Mouse (Mus musculus): ENCODE results near the gene Prr13.

Prr13 gene

GRCm38 (mm10) chr15:102460971-102461370, 2.1 kb downstream of the Prr13 start:
- DNase-seq (ENCODE audit: low read depth, low spot score): no peak

GRCm38 (mm10) chr15:102461430-102462075, 2.7 kb downstream of the Prr13 start:
- no peak for DNase-seq (ENCODE audit: low read depth, low spot score)

DNA sequence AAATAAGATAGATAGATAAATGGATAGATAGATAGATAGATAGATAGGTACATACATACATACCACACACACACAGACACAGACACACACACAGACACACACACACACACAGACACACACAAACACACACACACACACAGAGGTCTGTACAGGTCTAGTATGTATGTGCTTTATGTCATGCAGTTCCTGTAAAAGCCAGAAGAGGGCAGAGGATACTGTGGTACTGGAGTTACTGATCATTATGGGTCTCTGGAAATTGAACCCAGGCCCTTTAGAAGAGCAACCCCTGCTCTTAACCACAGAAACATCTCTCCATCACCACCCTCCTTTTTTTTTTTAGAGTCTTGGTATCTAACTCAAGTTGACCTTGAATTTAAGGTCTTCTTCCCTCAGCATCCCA, 4.8 kb downstream of the Prr13 start:
- DNase-seq (ENCODE audit: low read depth, low spot score): no peak

GRCm38 (mm10) chr15:102468675-102469370, 10.0 kb downstream of the Prr13 start:
- no peak for DNase-seq (ENCODE audit: low read depth, low spot score)

DNA sequence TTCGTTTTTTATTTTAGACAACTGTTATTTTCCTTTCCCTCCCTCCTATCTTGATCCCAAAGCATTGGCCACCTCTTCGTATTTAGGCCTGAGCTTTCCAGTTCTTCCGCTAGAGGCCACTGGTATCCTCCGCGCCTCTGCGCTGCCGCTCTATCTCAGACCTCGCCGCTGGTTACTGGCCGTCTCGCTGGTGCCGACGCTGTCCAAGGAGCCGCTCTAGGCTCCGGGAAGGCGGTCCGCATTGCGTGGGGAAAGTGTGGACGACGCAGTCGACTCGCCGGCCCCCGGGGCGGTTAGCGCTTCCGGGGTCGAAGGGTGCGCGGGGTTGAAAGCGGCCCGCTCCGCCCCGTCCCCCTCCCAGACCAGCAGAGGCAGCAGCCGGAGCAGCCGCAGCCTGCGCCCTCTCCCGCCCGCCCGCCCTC, 11.4 kb downstream of the Prr13 start, which contains the start of gene Pcbp2:
Pcbp2 (plus strand) TSS at position 357 of the 422 bp plus-strand sequence.
- DNase-seq (ENCODE audit: low read depth, low spot score): peak; percentile 93

GRCm38 (mm10) chr15:102470605-102471294, 11.9 kb downstream of the Prr13 start:
- DNase-seq (ENCODE audit: low read depth, low spot score): no peak

DNA sequence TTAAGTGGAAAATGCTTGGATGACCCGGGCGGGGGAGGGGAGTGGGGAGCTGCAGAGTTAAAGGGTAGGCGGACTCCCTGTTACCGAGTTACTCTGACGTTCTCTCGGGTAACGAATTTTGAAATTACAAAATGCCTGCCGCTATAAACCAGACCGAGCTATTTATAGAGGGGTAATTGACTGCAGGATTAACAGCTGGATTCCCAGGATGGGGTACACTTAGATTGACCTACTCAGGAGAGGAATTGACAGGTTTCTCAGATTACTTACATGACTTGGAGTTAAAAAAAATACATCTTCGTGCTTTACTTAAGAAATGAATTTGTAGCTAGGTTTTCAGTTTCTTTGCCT, 12.4 kb downstream of the Prr13 start:
- DNase-seq (ENCODE audit: low read depth, low spot score): no peak

DNA sequence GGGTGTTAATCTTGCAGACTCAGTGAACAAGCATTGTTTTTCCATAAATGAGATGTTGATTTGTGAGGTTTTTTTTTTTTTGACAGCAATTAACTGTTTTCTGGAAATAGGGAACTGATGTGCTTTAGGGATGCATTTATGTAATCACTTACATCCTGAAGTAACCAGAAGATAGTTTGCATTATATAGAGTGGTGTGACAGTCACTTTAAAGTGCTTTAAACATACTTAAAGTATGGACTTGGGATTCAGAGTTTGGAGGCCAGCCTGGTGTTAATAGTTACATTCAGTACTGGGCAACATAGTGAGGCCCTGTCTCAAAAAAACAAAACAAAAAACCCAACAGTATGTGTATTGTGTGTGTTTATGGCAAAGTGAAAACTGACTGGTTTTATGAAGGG, 12.9 kb downstream of the Prr13 start:
- no peak for DNase-seq (ENCODE audit: low read depth, low spot score)

DNA sequence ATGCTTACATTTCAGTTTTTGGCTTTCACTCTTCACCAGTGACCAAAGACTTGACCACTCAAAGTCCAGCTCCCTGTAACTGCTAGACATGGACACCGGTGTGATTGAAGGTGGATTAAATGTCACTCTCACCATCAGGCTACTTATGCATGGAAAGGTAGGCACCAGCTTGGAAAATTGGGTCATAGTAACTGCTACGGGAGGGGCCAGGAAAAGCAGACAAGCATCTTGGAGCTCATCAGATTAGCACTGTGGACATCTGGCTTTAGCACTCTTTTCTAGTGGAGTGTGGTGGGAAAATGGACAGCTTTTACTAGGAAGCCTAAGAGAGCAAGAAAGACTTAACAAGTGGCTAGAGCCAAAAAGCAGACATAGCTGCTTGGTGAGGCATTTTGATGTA, 14.4 kb downstream of the Prr13 start:
- no peak for DNase-seq (ENCODE audit: low read depth, low spot score)

GRCm38 (mm10) chr15:102474520-102474919, 15.7 kb downstream of the Prr13 start:
- no peak for DNase-seq (ENCODE audit: low read depth, low spot score)

DNA sequence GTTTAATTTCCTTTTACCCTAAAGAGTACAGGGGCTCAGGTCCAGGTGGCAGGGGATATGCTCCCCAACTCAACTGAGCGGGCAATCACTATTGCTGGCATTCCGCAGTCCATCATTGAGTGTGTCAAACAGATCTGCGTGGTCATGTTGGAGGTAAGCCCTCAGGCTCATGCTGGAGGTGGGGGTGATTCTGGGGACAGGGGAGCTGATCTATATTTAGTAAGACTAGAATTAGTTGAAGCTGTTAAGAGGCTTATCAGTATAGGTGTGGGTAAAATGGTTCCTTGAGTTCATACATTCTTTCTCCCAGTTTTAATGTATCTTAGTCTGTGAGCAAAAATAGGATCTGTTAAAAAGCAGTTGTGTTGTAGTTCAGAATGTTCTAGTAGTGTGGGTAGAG, 24.3 kb downstream of the Prr13 start:
- no peak for DNase-seq (ENCODE audit: low read depth, low spot score)

DNA sequence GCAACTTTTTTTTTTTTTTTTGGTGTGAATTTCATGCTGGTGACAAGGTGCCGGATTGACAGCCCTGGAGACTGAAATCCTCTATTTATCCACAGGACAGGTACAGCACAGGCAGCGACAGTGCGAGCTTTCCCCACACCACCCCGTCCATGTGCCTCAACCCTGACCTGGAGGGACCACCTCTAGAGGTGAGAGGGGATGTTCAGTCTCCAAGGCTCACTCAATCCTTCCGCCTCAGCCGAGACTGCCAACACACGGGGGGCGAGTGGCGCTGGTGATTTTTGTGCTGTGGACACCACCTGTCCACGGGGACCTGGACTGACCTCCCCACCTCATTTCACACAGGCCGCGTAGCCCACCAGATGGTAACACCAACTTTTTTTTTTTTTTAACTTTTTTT, 27.0 kb downstream of the Prr13 start:
- no peak for DNase-seq (ENCODE audit: low read depth, low spot score)

DNA sequence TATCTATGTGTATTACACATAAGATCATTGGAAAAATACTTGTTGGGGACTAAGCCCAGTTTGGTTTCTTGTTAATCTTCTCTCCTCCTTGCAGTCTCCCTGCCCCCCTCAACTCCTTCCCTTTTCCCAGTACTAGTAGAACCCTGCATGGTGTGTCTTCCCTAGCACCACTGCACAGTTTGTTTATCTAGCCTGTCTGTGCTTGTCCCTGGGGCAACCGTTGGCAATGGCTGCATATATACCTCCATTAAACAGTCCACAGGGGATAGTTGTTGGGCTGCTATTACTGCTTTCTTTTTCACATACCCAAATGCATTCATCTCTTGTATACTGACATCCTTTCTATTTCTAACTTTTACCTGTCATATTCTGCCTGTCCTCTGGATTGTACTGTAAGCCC, 28.8 kb downstream of the Prr13 start:
- no peak for DNase-seq (ENCODE audit: low read depth, low spot score)

- no peak for DNase-seq (ENCODE audit: low read depth, low spot score)
These were observed 39.5 kb downstream of the Prr13 start for GRCm38 (mm10) chr15:102498322-102498721.

- no peak for DNase-seq (ENCODE audit: low read depth, low spot score)
These were observed 40.5 kb downstream of the Prr13 start for GRCm38 (mm10) chr15:102499370-102499769.

DNA sequence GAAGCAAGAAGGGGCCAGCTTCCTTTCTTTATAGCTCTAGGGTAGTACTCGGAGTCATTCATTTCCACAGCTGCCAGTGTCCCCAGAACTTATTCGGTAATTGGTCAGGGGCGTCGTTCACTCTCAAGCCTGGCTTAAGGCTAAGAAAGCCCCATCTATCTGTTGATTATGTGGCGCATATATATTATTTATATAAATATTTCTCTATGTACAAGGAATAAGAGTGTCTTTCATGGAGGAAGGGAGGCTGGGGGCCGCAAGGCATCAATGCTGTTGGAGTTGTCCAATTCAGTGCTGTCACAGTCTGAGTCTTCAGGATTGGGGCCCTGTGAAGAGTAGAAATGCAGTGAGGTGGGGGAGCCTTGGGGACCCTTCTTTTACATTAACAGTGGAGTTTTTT, 41.0 kb downstream of the Prr13 start:
- DNase-seq (ENCODE audit: low read depth, low spot score): no peak

DNA sequence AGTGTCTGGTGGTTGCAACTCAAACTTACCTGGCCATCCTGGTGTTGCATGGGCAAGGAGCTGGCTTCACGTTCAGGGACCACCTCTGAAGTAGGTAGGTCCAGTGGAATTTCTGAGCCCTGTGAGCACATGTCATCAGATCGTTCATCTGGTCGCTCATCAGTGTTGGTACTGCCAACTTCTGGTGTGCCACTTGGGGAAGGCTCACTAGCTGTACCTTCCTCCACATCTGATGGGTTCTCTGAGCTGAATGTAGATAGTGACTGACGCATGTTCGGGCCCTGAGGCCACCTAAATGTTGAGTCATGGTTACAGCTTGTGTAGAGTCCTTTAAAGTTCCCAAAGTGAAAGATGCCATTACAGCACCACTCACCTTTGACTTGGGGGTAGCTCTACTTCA, 41.7 kb downstream of the Prr13 start:
- no peak for DNase-seq (ENCODE audit: low read depth, low spot score)

DNA sequence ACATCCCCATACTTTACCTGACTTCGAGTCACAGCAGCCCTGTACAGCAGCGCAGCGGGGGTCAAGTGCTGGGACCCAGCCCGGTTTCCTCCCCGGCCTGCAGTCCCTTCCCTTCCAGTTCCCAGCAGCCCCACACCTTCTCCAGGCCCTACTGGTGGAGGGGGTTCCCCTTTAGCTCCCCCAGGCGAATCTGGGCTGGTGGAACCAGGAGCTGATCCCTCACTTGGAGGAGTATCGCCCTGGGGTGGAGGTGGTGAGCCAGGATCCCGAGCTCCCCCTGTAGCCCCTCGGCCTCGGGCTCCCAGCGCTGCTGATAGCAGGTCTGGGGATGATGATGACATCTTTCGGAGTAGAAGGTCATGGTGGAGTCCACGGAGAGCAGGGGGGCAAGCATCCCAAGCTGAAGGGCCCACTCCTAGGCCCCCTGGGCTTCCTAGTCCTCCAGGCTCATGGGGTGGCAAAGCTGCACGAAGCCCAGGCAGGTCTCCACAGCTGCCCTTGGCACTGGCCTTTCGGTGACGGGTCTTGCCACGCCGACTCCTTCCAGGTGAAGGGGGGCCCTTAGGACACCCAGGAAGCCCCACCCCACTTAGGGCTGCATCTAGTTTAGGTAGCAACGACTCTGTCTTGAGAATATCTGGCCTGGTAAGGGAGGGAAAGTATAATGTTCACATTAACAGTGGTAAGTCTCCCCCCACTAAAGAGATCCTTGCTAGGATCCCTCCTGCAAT, 42.4 kb downstream of the Prr13 start:
- no peak for DNase-seq (ENCODE audit: low read depth, low spot score)

DNA sequence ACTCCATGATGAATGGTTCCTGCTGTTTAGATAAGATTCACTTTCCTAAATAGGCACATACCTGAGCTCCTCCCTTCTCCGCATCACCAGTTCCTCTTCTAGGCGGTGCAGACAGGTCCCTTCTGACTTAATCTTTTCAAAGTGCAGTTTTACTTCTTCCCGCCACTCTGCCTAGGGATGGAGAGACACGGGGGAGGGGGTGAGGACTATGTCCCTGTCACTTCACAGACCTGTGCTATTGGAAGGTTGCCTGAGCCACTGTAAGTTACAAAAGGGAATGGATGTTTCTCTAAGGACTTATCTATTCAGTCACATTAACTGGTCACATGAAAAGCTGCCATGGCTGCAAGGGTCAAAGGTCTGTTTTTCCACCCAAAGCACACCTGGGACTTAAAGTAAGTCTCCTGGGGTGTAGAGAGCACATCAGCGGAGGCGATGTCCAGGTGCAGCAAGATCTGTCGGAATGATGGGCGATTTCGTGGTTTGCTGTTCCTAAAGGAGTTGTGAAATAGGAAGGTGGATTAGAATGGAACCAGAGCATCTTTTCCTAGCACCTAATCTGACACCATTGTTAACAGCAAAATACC, 43.5 kb downstream of the Prr13 start:
- DNase-seq (ENCODE audit: low read depth, low spot score): no peak

DNA sequence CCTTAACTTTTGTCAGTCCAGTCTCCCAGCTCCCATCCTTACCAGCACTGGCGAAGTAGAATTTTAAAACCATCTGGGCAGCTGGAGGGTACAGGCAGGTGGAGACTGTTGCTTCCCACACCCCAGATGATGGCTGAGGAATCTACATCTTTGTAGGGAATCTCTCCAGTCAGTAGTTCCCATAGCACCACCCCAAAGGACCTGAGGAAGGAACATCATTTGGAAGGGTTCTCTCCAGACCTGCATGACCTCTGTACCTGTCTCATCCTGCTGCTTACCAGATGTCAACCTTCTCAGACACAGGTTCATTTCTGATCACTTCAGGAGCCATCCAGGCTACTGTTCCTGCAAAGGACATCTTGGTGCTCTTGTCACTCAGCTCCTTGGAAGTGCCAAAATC, 44.6 kb downstream of the Prr13 start, which contains the start of gene Gm10337:
Gm10337 (plus strand) TSS at position 276 of the 400 bp plus-strand sequence.
- DNase-seq (ENCODE audit: low read depth, low spot score): no peak

DNA sequence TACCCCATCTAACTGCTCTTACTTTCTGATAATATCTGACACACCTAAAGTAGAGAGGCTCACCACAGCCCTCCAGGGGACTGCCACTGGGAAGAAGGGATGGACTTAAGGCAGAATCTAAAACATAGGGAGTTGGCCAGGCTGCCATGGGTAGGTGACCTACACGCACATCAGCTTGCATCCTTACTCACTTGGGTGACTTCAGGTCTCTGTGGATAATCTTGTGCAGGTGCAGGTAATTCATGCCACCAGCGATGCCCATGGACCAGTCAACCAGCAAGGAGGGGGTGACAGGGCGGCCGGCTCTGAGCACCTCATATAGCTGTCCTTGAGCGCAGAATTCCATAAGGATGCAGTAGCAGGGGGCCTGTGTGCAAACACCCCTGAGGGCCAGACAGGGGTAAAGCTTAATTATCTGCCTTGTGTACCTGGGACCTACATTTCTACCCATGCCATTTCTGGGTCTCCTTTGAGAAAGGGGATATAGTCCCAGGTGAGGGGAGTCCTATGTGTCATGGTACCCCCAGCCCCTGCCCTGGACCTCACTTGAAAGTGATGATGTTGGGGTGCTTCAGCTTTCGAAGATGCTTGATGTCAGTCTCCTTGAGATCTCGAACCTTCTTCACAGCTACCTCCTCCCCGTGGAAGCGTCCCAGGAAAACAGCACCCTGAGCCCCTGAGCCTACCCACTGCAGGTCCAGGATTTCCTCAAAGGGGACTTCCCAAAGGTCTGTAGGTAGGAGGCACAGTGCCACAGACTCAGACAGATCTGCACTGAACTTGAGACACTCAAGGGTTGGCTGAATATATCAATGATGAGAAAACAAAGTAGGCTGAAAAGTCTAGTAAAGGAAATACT, 45.3 kb downstream of the Prr13 start:
- DNase-seq (ENCODE audit: low read depth, low spot score): no peak

Data from WW6 (cell line).